Mouse (Mus musculus): ENCODE data around the gene Alpl. TPM values are rescaled to one million over a fixed set of nuclear protein-coding genes. Genes with fewer than 3 reads are reported as not detected.

Gene Alpl
- polyA plus RNA-seq, 1 experiment from 2014 or later: 149 TPM

GRCm38 (mm10) chr4:137728399-137729154 is 67.6 kb downstream of the Alpl start:
- Histone ChIP-seq H3K27ac (replicated peaks; ENCODE audit: low read depth, low read length) (no peak overlapping the region), H3K4me2 (ENCODE audit: low read depth, low read length) (peak overlapping the region; percentile 44), H3K27me3 (replicated peaks; ENCODE audit: control insufficient read depth, insufficient read depth, low read length) (peaks cover 22% of the 10 kb centered on the region), H3K36me3 (ENCODE audit: control insufficient read depth, insufficient read depth, low read length) (no peaks in the 10 kb centered on the region), H3K4me3 (ENCODE audit: low read depth, low read length) (peak overlapping the region; percentile 15; the same call in 1 of the 2 replicates), H3K9me3 (ENCODE audit: control insufficient read depth, low read length) (no peaks in the 10 kb centered on the region), H3K9ac (ENCODE audit: low read depth, low read length) (no peak overlapping the region), H3K4me1 (ENCODE audit: control insufficient read depth, insufficient read depth, low read length) (0 out of 2 replicates have a peak, but pooled peaks cover 4% of the 10 kb centered on the region)
- ATAC-seq (ENCODE audit: low read depth): peak; percentile 38; the same call in 1 of the 2 replicates
- WGBS: 12% methylated on average over 13 of the region's 17 CpGs
- peak; percentile 56 for DNase-seq (ENCODE audit: low spot score)

GRCm38 (mm10) chr4:137727506-137728187 is 68.5 kb downstream of the Alpl start:
- H3K4me2 ChIP-seq (ENCODE audit: low read depth, low read length): no peak overlapping the region; the same call in 1 of the 2 replicates
- no peaks in the 10 kb centered on the region for H3K9me3 ChIP-seq (ENCODE audit: control insufficient read depth, low read length)
- H3K4me1 ChIP-seq (ENCODE audit: control insufficient read depth, insufficient read depth, low read length): 0 out of 2 replicates have a peak, but pooled peaks cover 4% of the 10 kb centered on the region
- 5% methylated on average over 8 of the region's 18 CpGs for WGBS
- peaks cover 26% of the 10 kb centered on the region for H3K27me3 ChIP-seq (replicated peaks; ENCODE audit: control insufficient read depth, insufficient read depth, low read length)
- DNase-seq (ENCODE audit: low spot score) (peak; percentile 80), ATAC-seq (ENCODE audit: low read depth) (peak; percentile 17)
- no peak overlapping the region for H3K27ac ChIP-seq (replicated peaks; ENCODE audit: low read depth, low read length)
- no peak overlapping the region for H3K9ac ChIP-seq (ENCODE audit: low read depth, low read length)
- no peaks in the 10 kb centered on the region for H3K36me3 ChIP-seq (ENCODE audit: control insufficient read depth, insufficient read depth, low read length)
- no peak overlapping the region for H3K4me3 ChIP-seq (ENCODE audit: low read depth, low read length)

GRCm38 (mm10) chr4:137726739-137727505 is 69.3 kb downstream of the Alpl start:
- no peaks in the 10 kb centered on the region for H3K36me3 ChIP-seq (ENCODE audit: control insufficient read depth, insufficient read depth, low read length)
- ATAC-seq (ENCODE audit: low read depth): no peak
- H3K4me1 ChIP-seq (ENCODE audit: control insufficient read depth, insufficient read depth, low read length): 0 out of 2 replicates have a peak, but pooled peaks cover 4% of the 10 kb centered on the region
- no peak for DNase-seq (ENCODE audit: low spot score)
- H3K9me3 ChIP-seq (ENCODE audit: control insufficient read depth, low read length): no peaks in the 10 kb centered on the region
- 75% methylated on average over 15 of the region's 18 CpGs for WGBS
- H3K4me3 ChIP-seq (ENCODE audit: low read depth, low read length): no peak overlapping the region
- H3K27me3 ChIP-seq (replicated peaks; ENCODE audit: control insufficient read depth, insufficient read depth, low read length): peaks cover 26% of the 10 kb centered on the region
- H3K27ac ChIP-seq (replicated peaks; ENCODE audit: low read depth, low read length): no peak overlapping the region
- no peak overlapping the region for H3K9ac ChIP-seq (ENCODE audit: low read depth, low read length)
- no peak overlapping the region for H3K4me2 ChIP-seq (ENCODE audit: low read depth, low read length)

- H3K27ac ChIP-seq (replicated peaks; ENCODE audit: low read depth, low read length): no peak overlapping the region
- H3K4me2 ChIP-seq (ENCODE audit: low read depth, low read length): no peak overlapping the region
- 0 out of 2 replicates have a peak, but pooled peaks cover 4% of the 10 kb centered on the region for H3K4me1 ChIP-seq (ENCODE audit: control insufficient read depth, insufficient read depth, low read length)
- H3K9me3 ChIP-seq (ENCODE audit: control insufficient read depth, low read length): no peaks in the 10 kb centered on the region
- no peak for DNase-seq (ENCODE audit: low spot score)
- H3K9ac ChIP-seq (ENCODE audit: low read depth, low read length): no peak overlapping the region
- no peak overlapping the region for H3K4me3 ChIP-seq (ENCODE audit: low read depth, low read length)
- ATAC-seq (ENCODE audit: low read depth): no peak
- peaks cover 26% of the 10 kb centered on the region for H3K27me3 ChIP-seq (replicated peaks; ENCODE audit: control insufficient read depth, insufficient read depth, low read length)
- 74% methylated on average over 13 of the region's 13 CpGs for WGBS
- H3K36me3 ChIP-seq (ENCODE audit: control insufficient read depth, insufficient read depth, low read length): no peaks in the 10 kb centered on the region
Measured at GRCm38 (mm10) chr4:137725541-137726145, 70.5 kb downstream of the Alpl start.

- 0 out of 2 replicates have a peak overlapping the region, but pooled peaks have one; percentile 2 for H3K9ac ChIP-seq (ENCODE audit: low read depth, low read length)
- H3K4me2 ChIP-seq (ENCODE audit: low read depth, low read length): no peak overlapping the region
- H3K36me3 ChIP-seq (ENCODE audit: control insufficient read depth, insufficient read depth, low read length): no peaks in the 10 kb centered on the region
- no peak overlapping the region for H3K27ac ChIP-seq (replicated peaks; ENCODE audit: low read depth, low read length)
- H3K4me3 ChIP-seq (ENCODE audit: low read depth, low read length): no peak overlapping the region
- no peak for ATAC-seq (ENCODE audit: low read depth)
- H3K27me3 ChIP-seq (replicated peaks; ENCODE audit: control insufficient read depth, insufficient read depth, low read length): peaks cover 26% of the 10 kb centered on the region
- H3K9me3 ChIP-seq (ENCODE audit: control insufficient read depth, low read length): no peaks in the 10 kb centered on the region
- WGBS: 53% methylated on average over 6 of the region's 8 CpGs
- 0 out of 2 replicates have a peak, but pooled peaks cover 5% of the 10 kb centered on the region for H3K4me1 ChIP-seq (ENCODE audit: control insufficient read depth, insufficient read depth, low read length)
- no peak for DNase-seq (ENCODE audit: low spot score)
Measured at GRCm38 (mm10) chr4:137724766-137725165, 71.4 kb downstream of the Alpl start.

- no peak overlapping the region for H3K4me3 ChIP-seq (ENCODE audit: low read depth, low read length)
- 41% methylated on average over 9 of the region's 11 CpGs for WGBS
- no peaks in the 10 kb centered on the region for H3K36me3 ChIP-seq (ENCODE audit: control insufficient read depth, insufficient read depth, low read length)
- H3K9ac ChIP-seq (ENCODE audit: low read depth, low read length): 0 out of 2 replicates have a peak overlapping the region, but pooled peaks have one; percentile 2
- no peak for ATAC-seq (ENCODE audit: low read depth)
- H3K4me2 ChIP-seq (ENCODE audit: low read depth, low read length): peak overlapping the region; percentile 35
- DNase-seq (ENCODE audit: low spot score): no peak
- H3K27ac ChIP-seq (replicated peaks; ENCODE audit: low read depth, low read length): no peak overlapping the region
- no peaks in the 10 kb centered on the region for H3K9me3 ChIP-seq (ENCODE audit: control insufficient read depth, low read length)
- H3K4me1 ChIP-seq (ENCODE audit: control insufficient read depth, insufficient read depth, low read length): peaks cover 11% of the 10 kb centered on the region; the same call in 1 of the 2 replicates
- peaks cover 20% of the 10 kb centered on the region for H3K27me3 ChIP-seq (replicated peaks; ENCODE audit: control insufficient read depth, insufficient read depth, low read length)
Measured at GRCm38 (mm10) chr4:137724212-137724611, 72.0 kb downstream of the Alpl start.

GRCm38 (mm10) chr4:137723527-137723926 is 72.7 kb downstream of the Alpl start:
- no peaks in the 10 kb centered on the region for H3K9me3 ChIP-seq (ENCODE audit: control insufficient read depth, low read length)
- no peak for DNase-seq (ENCODE audit: low spot score)
- H3K4me3 ChIP-seq (ENCODE audit: low read depth, low read length): peak overlapping the region; percentile 16; the same call in 1 of the 2 replicates
- peaks cover 11% of the 10 kb centered on the region; the same call in 1 of the 2 replicates for H3K4me1 ChIP-seq (ENCODE audit: control insufficient read depth, insufficient read depth, low read length)
- peak overlapping the region; percentile 35 for H3K4me2 ChIP-seq (ENCODE audit: low read depth, low read length)
- H3K27me3 ChIP-seq (replicated peaks; ENCODE audit: control insufficient read depth, insufficient read depth, low read length): peaks cover 13% of the 10 kb centered on the region
- no peak overlapping the region for H3K27ac ChIP-seq (replicated peaks; ENCODE audit: low read depth, low read length)
- ATAC-seq (ENCODE audit: low read depth): no peak
- H3K36me3 ChIP-seq (ENCODE audit: control insufficient read depth, insufficient read depth, low read length): no peaks in the 10 kb centered on the region
- WGBS: 37% methylated on average over 25 of the region's 25 CpGs
- H3K9ac ChIP-seq (ENCODE audit: low read depth, low read length): no peak overlapping the region
